Mouse (Mus musculus) intestine, embryonic 16.5 days (tissue): ENCODE results near the gene Fam19a2. TPM values are rescaled to one million over a fixed set of nuclear protein-coding genes. Genes with fewer than 3 reads are reported as not detected.

Experiments
- ATAC-seq: fragments of 200-750 bp; cut with Nextera tagmentation; 2 replicates; pipeline ENCODE4 v1.8.0; 2017; ENCODE audit warnings: moderate TSS enrichment, moderate library complexity
- H3K27ac ChIP-seq: fragments of 300-500 bp; sonication (generic); 2 replicates; pipeline ENCODE4 v1.5.1; 2014; ENCODE audit warnings: mild to moderate bottlenecking, low read length
- H3K27me3 ChIP-seq: fragments of 300-500 bp; sonication (generic); replicated peaks from 2 replicates; pipeline ENCODE4 v1.6.1; 2014; ENCODE audit warnings: low read length, control low read depth, mixed read lengths; ENCODE audit not compliant: control insufficient read depth, insufficient read depth
- H3K36me3 ChIP-seq: fragments of 300-500 bp; sonication (generic); 2 replicates; pipeline ENCODE4 v1.6.1; 2014; ENCODE audit warnings: low read length, control low read depth; ENCODE audit not compliant: control insufficient read depth, insufficient read depth
- H3K4me1 ChIP-seq: fragments of 300-500 bp; sonication (generic); 2 replicates; pipeline ENCODE4 v1.6.1; 2014; ENCODE audit warnings: low read length, control low read depth, mixed read lengths; ENCODE audit not compliant: control insufficient read depth, insufficient read depth
- H3K4me2 ChIP-seq: fragments of 300-500 bp; sonication (generic); 2 replicates; pipeline ENCODE4 v1.6.1; 2014; ENCODE audit warnings: low read depth, low read length, control low read depth
- H3K4me3 ChIP-seq: fragments of 300-500 bp; sonication (generic); 2 replicates; pipeline ENCODE4 v1.5.1; 2014; ENCODE audit warnings: mild to moderate bottlenecking, low read length
- H3K9ac ChIP-seq: fragments of 300-500 bp; sonication (generic); 2 replicates; pipeline ENCODE4 v1.6.1; 2014; ENCODE audit warnings: low read depth, low read length
- H3K9me3 ChIP-seq: fragments of 300-500 bp; sonication (generic); 2 replicates; pipeline ENCODE4 v1.6.1; 2016; ENCODE audit warnings: low read length, control low read depth; ENCODE audit not compliant: control insufficient read depth
- WGBS: fragments of 180-500 bp; shearing (Covaris S2); extraction: QIAGEN DNeasy Blood & Tissue Kit; methylation state at CpG from one replicate; pipeline ENCODE4 v1.1.7; 2014; 5-methylcytosine and 5-hydroxymethylcytosine counted together
- polyA plus RNA-seq: library from polyadenylated mRNA; unstranded; fragments of >200 nt; fragmentation: Nextera tagmentation; extraction: Ambion mirVana; gene quantifications from 2 replicates; pipeline ENCODE4 v1.2.1, GENCODE M21; 2015

Gene Fam19a2
- polyA plus RNA-seq, 1 experiment from 2014 or later: 1.7 TPM

DNA sequence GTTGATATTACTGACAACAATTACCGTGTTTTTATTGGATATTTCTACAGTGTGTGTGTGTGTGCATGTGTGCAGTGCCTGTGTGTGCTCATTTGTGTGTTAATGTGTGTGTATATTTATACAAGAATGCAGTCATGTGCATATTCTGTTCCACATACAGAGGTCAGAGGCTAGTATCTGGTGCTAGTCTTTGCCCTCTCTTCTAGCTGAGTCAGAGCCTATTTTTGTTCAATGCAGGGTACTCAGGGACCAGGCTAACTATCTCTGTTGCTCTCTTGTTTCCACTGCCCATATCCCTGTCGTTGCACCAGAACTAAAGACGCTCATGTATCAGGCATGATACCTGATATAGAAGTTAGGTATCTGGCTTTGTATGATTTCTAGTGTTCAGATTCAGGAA, 251.0 kb downstream of the Fam19a2 start:
- 80% methylated on average over 3 of the region's 3 CpGs for WGBS
- Histone ChIP-seq H3K4me2 (no peak overlapping the region), H3K27ac (no peak overlapping the region), H3K27me3 (no peaks in the 10 kb centered on the region), H3K4me1 (no peaks in the 10 kb centered on the region), H3K9ac (no peak overlapping the region), H3K36me3 (no peaks in the 10 kb centered on the region), H3K9me3 (no peaks in the 10 kb centered on the region), H3K4me3 (no peak overlapping the region)
- no peak for ATAC-seq

DNA sequence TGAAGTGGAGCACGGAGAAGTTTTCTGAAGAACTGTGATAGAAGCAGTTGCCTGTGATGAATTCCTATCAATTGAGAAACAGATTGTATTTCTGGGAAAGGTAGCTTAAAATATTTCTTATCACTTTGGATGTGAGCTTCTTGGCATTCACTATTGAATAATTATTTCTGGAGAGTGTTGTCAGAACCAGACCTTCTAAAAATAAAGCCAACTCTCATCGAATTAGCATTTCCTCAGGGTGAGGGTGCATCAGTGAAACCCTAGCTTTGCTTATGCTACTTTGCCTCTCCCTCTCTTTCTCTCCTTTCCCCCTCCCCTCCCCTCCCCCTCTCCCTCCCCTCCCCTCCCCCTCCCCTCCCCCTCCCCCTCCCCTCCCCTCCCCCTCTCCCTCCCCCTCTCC, 256.8 kb downstream of the Fam19a2 start:
- H3K27ac ChIP-seq: no peak overlapping the region
- H3K9me3 ChIP-seq: no peaks in the 10 kb centered on the region
- H3K9ac ChIP-seq: no peak overlapping the region
- H3K4me2 ChIP-seq: no peak overlapping the region
- H3K27me3 ChIP-seq: no peaks in the 10 kb centered on the region
- H3K4me1 ChIP-seq: no peaks in the 10 kb centered on the region
- H3K36me3 ChIP-seq: no peaks in the 10 kb centered on the region
- WGBS: 82% methylated on average over 2 of the region's 2 CpGs
- no peak for ATAC-seq
- H3K4me3 ChIP-seq: no peak overlapping the region

DNA sequence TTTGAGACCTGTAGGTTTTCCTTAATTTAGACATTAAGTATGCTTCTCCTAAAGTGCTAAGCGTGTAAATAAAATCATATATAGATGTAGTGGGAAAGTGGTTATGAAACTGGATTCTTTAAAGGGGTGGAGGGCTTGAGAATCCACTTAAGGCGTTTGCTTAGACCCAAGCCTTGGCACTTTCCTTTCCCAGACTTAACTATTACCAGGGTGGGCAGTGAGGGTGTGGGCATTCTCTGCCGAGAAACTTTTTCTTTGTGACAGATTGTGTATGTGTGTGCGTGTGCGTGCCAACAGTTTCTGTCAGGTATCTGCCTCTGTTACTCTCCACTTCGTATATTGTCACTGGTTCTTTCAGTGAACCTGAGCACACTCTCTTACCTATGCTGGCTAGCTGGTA, 257.4 kb downstream of the Fam19a2 start:
- Histone ChIP-seq H3K27ac (no peak overlapping the region), H3K9ac (no peak overlapping the region), H3K4me2 (no peak overlapping the region), H3K4me1 (no peaks in the 10 kb centered on the region), H3K36me3 (no peaks in the 10 kb centered on the region), H3K9me3 (no peaks in the 10 kb centered on the region), H3K4me3 (no peak overlapping the region), H3K27me3 (no peaks in the 10 kb centered on the region)
- WGBS: 90% methylated on average over 6 of the region's 6 CpGs
- no peak for ATAC-seq

DNA sequence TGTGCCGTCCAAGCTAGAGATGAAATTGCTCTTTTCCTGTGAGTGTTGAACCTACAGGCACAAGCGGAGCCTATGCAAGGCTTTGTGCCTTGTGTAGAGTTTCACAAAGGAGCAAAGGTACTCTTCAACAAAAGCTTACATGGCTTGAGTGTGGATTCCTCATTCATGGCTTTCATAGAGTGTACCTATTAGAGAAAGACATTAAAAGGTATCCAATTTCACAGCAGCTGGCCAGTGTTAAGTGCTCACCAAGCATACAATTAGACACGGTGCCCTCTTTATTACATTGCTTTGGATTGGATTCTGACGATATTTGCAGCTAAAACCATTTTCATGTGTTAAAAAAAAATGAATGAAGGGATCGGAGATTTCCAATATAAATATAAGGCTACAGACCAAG, 261.6 kb downstream of the Fam19a2 start:
- Histone ChIP-seq H3K27me3 (no peaks in the 10 kb centered on the region), H3K4me3 (no peak overlapping the region), H3K27ac (no peak overlapping the region), H3K9me3 (no peaks in the 10 kb centered on the region), H3K4me1 (no peaks in the 10 kb centered on the region), H3K4me2 (no peak overlapping the region), H3K36me3 (no peaks in the 10 kb centered on the region), H3K9ac (no peak overlapping the region)
- 83% methylated on average over 5 of the region's 5 CpGs for WGBS
- no peak for ATAC-seq

DNA sequence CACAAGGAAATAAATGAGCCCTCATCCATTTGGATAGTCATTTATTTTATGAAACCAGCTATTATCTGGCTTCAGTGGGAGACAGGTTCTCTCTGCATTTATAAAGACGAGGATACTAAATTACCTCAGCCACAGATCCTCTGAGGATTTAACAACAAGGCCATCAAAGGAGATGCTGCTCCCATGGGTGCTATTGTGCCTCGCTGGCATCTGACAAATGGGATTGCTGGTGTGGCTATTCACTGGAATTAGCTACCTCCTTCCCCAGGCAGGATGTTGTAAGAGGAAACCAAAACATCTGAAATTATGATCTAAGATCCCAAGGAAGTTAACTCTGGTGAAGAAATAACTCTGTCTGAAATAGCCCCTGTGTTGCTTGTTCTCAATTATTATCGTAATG, 262.3 kb downstream of the Fam19a2 start:
- Histone ChIP-seq H3K27me3 (no peaks in the 10 kb centered on the region), H3K9me3 (no peaks in the 10 kb centered on the region), H3K4me1 (no peaks in the 10 kb centered on the region), H3K36me3 (no peaks in the 10 kb centered on the region), H3K4me3 (no peak overlapping the region), H3K4me2 (no peak overlapping the region), H3K27ac (no peak overlapping the region), H3K9ac (no peak overlapping the region)
- 69% methylated on average over 3 of the region's 3 CpGs for WGBS
- ATAC-seq: no peak

DNA sequence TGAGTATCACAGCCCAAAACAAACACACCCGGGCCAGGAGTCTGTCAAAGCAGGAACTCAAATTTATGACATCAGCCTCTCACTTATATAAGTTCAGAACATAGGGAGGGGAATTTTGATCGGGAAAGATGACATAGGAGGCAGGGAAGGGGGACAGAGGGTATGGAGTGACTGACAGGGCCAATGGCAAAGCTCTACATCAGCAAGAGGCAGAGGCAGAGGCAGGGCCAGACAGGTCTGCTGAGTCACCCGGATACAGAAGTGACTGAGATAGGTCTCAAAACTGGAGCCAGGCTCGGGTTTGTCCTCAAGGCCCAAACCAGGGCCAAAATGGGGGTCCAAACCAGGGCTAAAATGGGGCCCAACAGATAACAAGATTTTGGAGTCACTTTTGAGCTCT, 272.3 kb downstream of the Fam19a2 start:
- Histone ChIP-seq H3K4me3 (no peak overlapping the region), H3K27ac (no peak overlapping the region), H3K9ac (no peak overlapping the region), H3K9me3 (no peaks in the 10 kb centered on the region), H3K4me1 (no peaks in the 10 kb centered on the region), H3K27me3 (no peaks in the 10 kb centered on the region), H3K4me2 (no peak overlapping the region), H3K36me3 (no peaks in the 10 kb centered on the region)
- 62% methylated on average over 4 of the region's 4 CpGs for WGBS
- ATAC-seq: no peak

DNA sequence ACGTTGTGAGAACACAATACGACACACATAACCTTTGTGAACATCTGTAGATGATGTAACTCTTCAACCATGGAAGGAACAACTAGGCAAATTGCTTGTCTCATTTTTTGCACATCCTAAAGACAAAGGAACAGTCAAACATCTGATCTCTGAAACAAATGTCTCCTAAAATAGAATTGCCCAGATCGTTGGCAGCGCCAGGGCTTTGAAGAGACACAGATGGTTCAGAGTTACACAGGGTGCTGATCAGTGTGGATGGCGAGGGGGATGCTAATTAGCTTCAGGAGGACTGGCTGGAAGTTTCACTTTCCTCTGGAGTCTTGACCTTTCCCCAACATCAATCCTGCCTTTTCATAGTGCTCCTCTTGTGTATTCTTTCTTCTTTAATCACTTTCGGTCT, 284.6 kb downstream of the Fam19a2 start:
- H3K9me3 ChIP-seq: no peaks in the 10 kb centered on the region
- no peaks in the 10 kb centered on the region for H3K36me3 ChIP-seq
- ATAC-seq: no peak
- H3K27ac ChIP-seq: no peak overlapping the region
- no peaks in the 10 kb centered on the region for H3K27me3 ChIP-seq
- H3K4me2 ChIP-seq: no peak overlapping the region
- H3K4me3 ChIP-seq: no peak overlapping the region
- no peaks in the 10 kb centered on the region for H3K4me1 ChIP-seq
- no peak overlapping the region for H3K9ac ChIP-seq
- 77% methylated on average over 6 of the region's 6 CpGs for WGBS

DNA sequence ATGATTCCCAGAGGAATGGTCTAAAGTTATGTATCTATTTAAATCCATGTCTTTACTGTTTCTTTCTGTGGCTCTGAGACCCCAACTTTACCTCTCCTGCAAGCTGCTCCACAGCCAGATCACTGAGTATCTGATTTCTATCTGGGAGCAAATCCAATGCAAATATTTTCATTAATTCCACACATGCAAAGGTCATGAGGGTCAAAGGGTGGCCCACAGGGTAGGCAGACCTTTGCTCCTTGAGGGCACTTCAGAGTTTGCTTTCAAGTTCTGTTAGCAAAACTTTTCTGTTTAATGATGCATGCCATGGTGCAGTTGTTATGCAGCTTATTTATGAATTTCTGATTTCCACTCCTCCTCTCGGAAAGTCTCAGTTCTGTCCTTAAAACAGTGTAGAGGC, 303.9 kb downstream of the Fam19a2 start:
- no peak overlapping the region for H3K4me2 ChIP-seq
- no peaks in the 10 kb centered on the region for H3K27me3 ChIP-seq

DNA sequence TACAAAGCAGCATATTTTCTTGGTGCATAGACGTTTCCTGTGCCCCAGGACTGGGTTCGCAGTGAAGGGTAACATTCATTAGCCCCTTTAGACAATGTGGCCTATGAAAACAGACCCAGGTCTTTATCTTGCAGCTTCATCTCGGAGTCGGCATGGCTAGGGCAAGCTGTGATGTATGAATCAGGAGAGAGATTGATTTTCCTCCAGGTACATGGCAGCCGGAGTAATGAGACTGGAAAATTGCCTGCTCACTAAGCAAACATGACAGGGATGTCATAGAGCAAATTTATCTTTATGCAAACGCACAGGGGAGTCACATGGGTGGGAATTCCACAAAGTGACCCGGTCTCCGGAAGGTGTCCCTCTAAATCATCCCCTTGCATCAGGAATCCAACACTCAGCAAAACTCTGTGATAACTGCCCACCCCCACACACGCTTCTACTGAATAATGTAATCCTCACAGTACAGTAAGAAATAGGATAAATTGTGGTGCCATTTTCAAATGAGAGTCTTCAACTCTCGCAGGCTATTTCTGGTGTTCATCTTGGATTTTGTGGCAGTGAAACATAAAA, 306.9 kb downstream of the Fam19a2 start:
- Histone ChIP-seq H3K36me3 (no peaks in the 10 kb centered on the region), H3K9me3 (no peaks in the 10 kb centered on the region), H3K4me2 (no peak overlapping the region), H3K27me3 (no peaks in the 10 kb centered on the region), H3K27ac (no peak overlapping the region), H3K4me1 (no peaks in the 10 kb centered on the region), H3K9ac (no peak overlapping the region), H3K4me3 (no peak overlapping the region)
- 60% methylated on average over 10 of the region's 10 CpGs for WGBS
- ATAC-seq: no peak

More for the DNA sequence above, 303.9 kb downstream of the Fam19a2 start:
- Histone ChIP-seq H3K9ac (no peak overlapping the region), H3K4me3 (no peak overlapping the region), H3K27ac (no peak overlapping the region), H3K9me3 (no peaks in the 10 kb centered on the region), H3K4me1 (no peaks in the 10 kb centered on the region), H3K36me3 (no peaks in the 10 kb centered on the region)
- ATAC-seq: no peak
- 93% methylated on average over 1 of the region's 1 CpGs for WGBS

DNA sequence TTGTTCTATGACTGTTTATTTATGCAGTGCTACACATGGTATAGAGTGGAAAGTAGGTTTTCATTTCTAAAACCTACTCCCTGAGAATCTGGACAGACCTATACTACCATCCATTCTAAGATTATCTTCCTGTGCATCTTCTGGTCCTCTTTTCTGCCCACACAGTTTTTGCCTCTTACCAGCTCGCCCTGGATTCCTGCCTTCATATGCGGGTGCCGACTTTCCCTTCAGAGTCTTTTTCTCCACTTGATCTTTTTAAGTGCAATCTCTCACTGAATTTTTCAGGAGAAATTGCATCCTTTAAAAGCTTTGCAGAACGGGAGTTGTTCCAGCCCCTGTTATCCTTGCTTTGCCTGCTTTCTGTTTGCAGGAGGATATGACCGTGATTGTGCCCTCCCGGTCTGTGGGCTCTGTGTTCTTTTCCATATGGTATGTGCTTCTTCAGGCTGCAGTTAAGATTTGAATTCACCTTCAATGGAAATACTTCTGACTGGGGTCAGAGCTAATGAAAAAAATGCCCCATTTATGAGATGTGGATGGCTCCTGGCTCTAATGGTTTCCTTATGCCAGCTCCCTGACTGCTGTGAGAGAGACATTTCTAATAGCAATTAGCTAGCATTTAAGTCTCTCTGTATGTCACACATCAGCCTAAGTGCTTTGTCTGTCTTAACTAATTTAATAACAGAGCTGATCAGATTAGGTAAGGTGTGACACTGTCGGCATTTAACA, 308.7 kb downstream of the Fam19a2 start:
- H3K27ac ChIP-seq: no peak overlapping the region
- H3K4me1 ChIP-seq: no peaks in the 10 kb centered on the region
- 73% methylated on average over 7 of the region's 7 CpGs for WGBS
- no peak overlapping the region for H3K9ac ChIP-seq
- no peaks in the 10 kb centered on the region for H3K36me3 ChIP-seq
- ATAC-seq: no peak
- H3K9me3 ChIP-seq: no peaks in the 10 kb centered on the region
- no peaks in the 10 kb centered on the region for H3K27me3 ChIP-seq
- H3K4me3 ChIP-seq: no peak overlapping the region
- no peak overlapping the region for H3K4me2 ChIP-seq
